Mouse (Mus musculus) embryonic facial prominence, embryonic 13.5 days (tissue): ENCODE results near the gene Sgo2a. TPM values are rescaled to one million over a fixed set of nuclear protein-coding genes. Genes with fewer than 3 reads are reported as not detected.
"Not testable (repeated sequence)": the region's sequence is repeated elsewhere in the genome, so short reads cannot be mapped to it uniquely, and the experiment has no call there.

Experiments used
- ATAC-seq: fragments of 200-750 bp; cut with Nextera tagmentation; 2 replicates; pipeline ENCODE4 v1.8.0; 2017; ENCODE audit warnings: low read depth; ENCODE audit not compliant: insufficient number of reproducible peaks, insufficient read depth, low FRiP score, low TSS enrichment
- H3K27ac ChIP-seq: fragments of 300-500 bp; sonication (generic); 2 replicates; pipeline ENCODE4 v1.5.1; 2015; ENCODE audit warnings: moderate library complexity, mild to moderate bottlenecking, inconsistent platforms
- H3K27me3 ChIP-seq: fragments of 300-500 bp; sonication (generic); 2 replicates; pipeline ENCODE4 v1.6.1; 2015; ENCODE audit warnings: mild to moderate bottlenecking, inconsistent platforms
- H3K36me3 ChIP-seq: fragments of 300-500 bp; sonication (generic); 2 replicates; pipeline ENCODE4 v1.6.1; 2015; ENCODE audit warnings: mild to moderate bottlenecking, inconsistent platforms
- H3K4me1 ChIP-seq: fragments of 300-500 bp; sonication (generic); 2 replicates; pipeline ENCODE4 v1.6.1; 2015; ENCODE audit warnings: inconsistent platforms
- H3K4me2 ChIP-seq: fragments of 300-500 bp; sonication (generic); 2 replicates; pipeline ENCODE4 v1.6.1; 2015; ENCODE audit warnings: moderate library complexity, mild to moderate bottlenecking, inconsistent platforms
- H3K4me3 ChIP-seq: fragments of 300-500 bp; sonication (generic); 2 replicates; pipeline ENCODE4 v1.5.1; 2015; ENCODE audit warnings: mild to moderate bottlenecking, inconsistent platforms
- H3K9ac ChIP-seq: fragments of 300-500 bp; sonication (generic); 2 replicates; pipeline ENCODE4 v1.6.1; 2015; ENCODE audit warnings: mild to moderate bottlenecking, inconsistent platforms
- H3K9me3 ChIP-seq: fragments of 300-500 bp; sonication (generic); 2 replicates; pipeline ENCODE4 v1.6.1; 2016; ENCODE audit warnings: inconsistent platforms
- WGBS: fragments of 180-500 bp; shearing (Covaris S2); methylation state at CpG from one replicate; pipeline ENCODE4 v1.1.7; 2015; ENCODE audit warnings: mixed read lengths; 5-methylcytosine and 5-hydroxymethylcytosine counted together
- polyA plus RNA-seq: library from polyadenylated mRNA; unstranded; fragments of >200 nt; fragmentation: Nextera tagmentation; extraction: Ambion mirVana; gene quantifications from 2 replicates; pipeline ENCODE4 v1.2.1, GENCODE M21; 2015

Sgo2a gene
- polyA plus RNA-seq, 1 experiment from 2014 or later: 20.3 TPM

DNA sequence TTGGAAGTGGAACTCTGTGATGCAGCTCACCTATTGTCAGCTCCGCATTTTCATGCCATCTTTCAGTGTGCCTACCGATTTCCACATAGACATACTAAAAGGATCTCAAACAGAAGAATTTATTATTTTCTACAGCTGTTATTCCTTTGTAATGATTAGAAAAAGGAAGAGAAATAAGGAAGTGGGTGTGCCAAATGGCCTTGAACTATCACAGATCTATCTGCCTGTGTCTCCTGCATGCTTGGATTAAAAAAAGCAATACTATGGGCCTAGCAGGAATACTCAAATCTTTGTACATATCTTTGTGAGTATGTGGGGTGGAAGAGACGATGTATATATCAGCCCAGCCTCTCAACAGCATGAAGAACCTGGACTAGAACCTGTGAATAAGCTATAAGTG lies 18.9 kb upstream of the Sgo2a start:
- Histone ChIP-seq H3K9ac (no peak overlapping the region), H3K27ac (no peak overlapping the region), H3K4me1 (no peaks in the 10 kb centered on the region), H3K36me3 (no peaks in the 10 kb centered on the region), H3K27me3 (no peaks in the 10 kb centered on the region), H3K4me3 (no peak overlapping the region), H3K9me3 (no peaks in the 10 kb centered on the region), H3K4me2 (no peak overlapping the region)
- WGBS: 88% methylated on average over 3 of the region's 3 CpGs
- no peak for ATAC-seq

DNA sequence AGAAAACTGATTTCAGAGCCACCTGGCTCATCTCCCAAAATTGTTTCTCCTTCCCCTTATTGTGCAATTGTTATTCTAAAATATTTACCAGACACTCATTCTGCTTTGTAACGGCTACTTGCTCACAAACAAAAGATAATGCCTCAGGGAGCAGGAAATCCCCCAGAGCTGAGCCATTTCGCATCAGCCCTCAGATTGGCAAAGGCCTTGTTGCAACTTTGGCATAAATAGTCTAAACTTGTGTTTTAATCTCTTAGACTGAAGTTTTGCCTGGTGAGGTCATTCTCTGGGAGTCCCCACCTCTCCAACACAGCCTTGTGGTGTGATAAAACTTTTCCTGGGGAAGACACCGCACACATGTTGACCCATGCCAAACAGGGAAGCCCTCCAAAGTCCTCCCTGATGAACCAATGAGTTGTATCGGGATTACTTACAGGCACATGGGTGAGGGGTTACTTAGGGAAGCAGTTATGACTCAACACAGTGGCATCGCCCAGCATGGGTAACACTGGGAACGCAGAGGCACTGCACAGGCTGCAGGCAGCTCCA lies 6.6 kb upstream of the Sgo2a start:
- H3K27ac ChIP-seq: no peak overlapping the region
- H3K27me3 ChIP-seq: no peaks in the 10 kb centered on the region
- no peaks in the 10 kb centered on the region for H3K4me1 ChIP-seq
- H3K9me3 ChIP-seq: no peaks in the 10 kb centered on the region
- no peak for ATAC-seq
- H3K36me3 ChIP-seq: no peaks in the 10 kb centered on the region
- no peak overlapping the region for H3K4me2 ChIP-seq
- no peak overlapping the region for H3K4me3 ChIP-seq
- H3K9ac ChIP-seq: no peak overlapping the region
- WGBS: 64% methylated on average over 6 of the region's 6 CpGs

DNA sequence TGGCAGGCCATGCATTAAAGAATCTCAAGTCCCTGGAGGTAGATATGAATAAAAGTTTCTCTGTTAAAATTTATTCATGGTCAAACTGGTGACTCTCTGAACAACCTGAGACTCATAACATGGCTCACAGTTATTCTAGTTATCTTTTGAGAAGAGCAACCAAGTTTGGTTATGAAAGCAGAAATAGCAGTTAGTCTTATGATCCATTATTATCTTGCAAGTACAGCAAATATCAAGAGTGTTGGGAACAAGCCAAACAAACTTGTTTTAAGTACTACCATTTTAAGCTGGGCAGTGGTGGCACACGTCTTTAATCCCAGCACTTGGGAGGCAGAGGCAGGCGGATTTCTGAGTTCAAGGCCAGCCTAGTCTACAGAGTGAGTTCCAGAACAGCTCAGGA lies 4.5 kb upstream of the Sgo2a start:
- no peak for ATAC-seq
- no peak overlapping the region for H3K4me3 ChIP-seq
- no peaks in the 10 kb centered on the region for H3K36me3 ChIP-seq
- H3K9me3 ChIP-seq: no peaks in the 10 kb centered on the region
- no peak overlapping the region for H3K9ac ChIP-seq
- WGBS: 83% methylated on average over 2 of the region's 2 CpGs
- no peak overlapping the region for H3K4me2 ChIP-seq
- peaks cover under 1% of the 10 kb centered on the region; the same call in 1 of the 2 replicates for H3K4me1 ChIP-seq
- H3K27me3 ChIP-seq: no peaks in the 10 kb centered on the region
- no peak overlapping the region for H3K27ac ChIP-seq

DNA sequence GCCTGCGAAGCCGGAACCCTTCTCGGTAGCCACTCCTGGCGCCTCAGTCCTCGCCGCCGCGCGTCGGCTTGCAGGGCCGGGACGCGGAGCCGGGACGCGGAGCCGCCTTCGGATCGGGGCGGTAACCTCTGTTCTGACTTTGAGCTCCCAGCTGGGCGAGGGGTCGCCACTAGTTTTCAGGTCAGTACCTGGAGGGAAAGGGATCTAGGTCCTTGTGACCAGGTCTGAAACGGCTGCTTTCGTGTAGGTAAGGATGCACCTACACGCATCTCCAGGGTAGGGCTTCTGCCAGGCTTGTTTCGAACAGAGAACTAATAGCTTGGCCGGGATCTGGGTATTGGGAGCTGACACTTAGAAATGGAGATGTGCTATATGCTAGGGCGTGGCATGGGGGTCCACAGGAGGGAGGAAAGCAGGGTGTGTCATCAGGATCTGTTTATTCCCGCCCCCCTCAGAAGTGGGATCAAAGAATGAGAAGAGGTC lies 403 bp downstream of the Sgo2a start:
- H3K27me3 ChIP-seq: no peaks in the 10 kb centered on the region
- H3K27ac ChIP-seq: peak overlapping the region; percentile 80
- WGBS: under 1% methylated on average over 29 of the region's 29 CpGs
- 0 out of 2 replicates have a peak, but pooled peaks cover 3% of the 10 kb centered on the region for H3K36me3 ChIP-seq
- H3K9ac ChIP-seq: peak overlapping the region; percentile 83
- peak overlapping the region; percentile 96 for H3K4me3 ChIP-seq
- peaks cover 15% of the 10 kb centered on the region for H3K4me1 ChIP-seq
- H3K9me3 ChIP-seq: no peaks in the 10 kb centered on the region
- ATAC-seq: peak; percentile 43; the same call in 1 of the 2 replicates
- peak overlapping the region; percentile 88 for H3K4me2 ChIP-seq

DNA sequence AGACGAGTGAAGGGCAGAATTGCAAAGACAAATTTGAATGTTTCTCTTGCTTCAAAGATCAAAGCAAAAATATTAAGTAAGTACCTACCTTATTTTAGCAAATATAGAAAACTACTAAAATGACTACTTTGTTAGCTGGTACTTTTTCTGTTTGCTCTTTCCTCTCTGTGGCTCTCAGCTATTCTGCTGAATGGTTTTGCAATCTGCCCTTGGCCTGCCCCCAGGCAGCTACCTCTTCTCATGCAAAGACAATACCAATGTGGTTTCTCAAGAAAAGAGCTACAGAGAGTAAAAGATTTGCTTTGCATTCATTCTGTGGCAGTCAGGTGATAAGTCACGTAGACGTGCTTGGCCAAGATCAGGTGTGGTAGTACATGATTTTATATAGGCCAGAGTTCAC lies 2.4 kb downstream of the Sgo2a start:
- Histone ChIP-seq H3K4me1 (peaks cover 15% of the 10 kb centered on the region), H3K36me3 (peaks cover 12% of the 10 kb centered on the region), H3K27ac (no peak overlapping the region), H3K4me2 (no peak overlapping the region), H3K4me3 (no peak overlapping the region), H3K27me3 (no peaks in the 10 kb centered on the region), H3K9ac (no peak overlapping the region), H3K9me3 (no peaks in the 10 kb centered on the region)
- WGBS: 89% methylated on average over 3 of the region's 3 CpGs
- ATAC-seq: no peak

DNA sequence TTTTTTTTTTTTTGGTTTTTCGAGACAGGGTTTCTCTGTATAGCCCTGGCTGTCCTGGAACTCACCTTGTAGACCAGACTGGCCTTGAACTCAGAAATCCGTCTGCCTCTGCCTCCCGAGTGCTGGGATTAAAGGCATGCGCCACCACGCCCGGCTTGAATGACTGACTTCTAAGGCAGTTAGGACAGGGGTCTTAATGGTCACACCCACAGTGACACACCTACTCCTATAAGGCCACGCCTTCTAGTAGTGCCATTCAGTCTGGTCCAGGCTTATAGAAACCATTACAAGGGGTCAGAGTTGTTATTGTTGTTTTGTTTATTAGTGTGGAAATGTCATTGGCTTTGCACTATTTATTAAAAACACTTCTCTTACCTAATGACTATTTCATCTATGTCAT lies 10.6 kb downstream of the Sgo2a start:
- H3K9ac ChIP-seq, H3K4me3 ChIP-seq, H3K4me1 ChIP-seq, H3K27me3 ChIP-seq, H3K9me3 ChIP-seq, ATAC-seq, H3K27ac ChIP-seq, H3K4me2 ChIP-seq: not testable (repeated sequence)
- WGBS: 90% methylated on average over 7 of the region's 7 CpGs
- H3K36me3 ChIP-seq: peaks cover 42% of the 10 kb centered on the region

DNA sequence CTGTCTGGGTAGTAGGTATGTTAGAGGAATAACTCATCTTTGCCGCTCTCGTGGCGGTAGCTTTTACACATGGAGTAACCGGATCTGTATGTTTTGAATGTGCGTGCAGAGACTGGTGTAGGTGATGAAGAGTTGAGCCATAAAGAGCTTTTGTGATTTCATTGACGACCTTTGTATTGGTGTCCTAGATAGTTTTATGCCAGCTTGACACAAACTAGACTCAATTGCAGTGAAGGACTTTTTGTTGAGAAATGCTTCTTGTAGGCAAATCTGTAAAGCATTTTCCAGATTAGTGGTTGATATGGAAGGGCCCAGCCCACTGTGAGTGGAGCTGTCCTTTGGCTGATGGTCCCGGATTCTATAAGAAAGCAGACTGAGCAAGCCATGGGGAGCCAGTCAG lies 23.1 kb downstream of the Sgo2a start, which contains the start of gene Kctd18:
Kctd18 (minus strand) TSS at position 101 of the 400 bp plus-strand sequence.
- Histone ChIP-seq H3K27ac (no peak within 1 kb of the TSS), H3K4me1 (no peaks in the 10 kb centered on the region), H3K4me2 (no peak within 1 kb of the TSS), H3K9me3 (no peaks in the 10 kb centered on the region), H3K9ac (no peak within 1 kb of the TSS), H3K4me3 (no peak within 1 kb of the TSS), H3K36me3 (peaks cover 62% of the 10 kb centered on the region), H3K27me3 (no peaks in the 10 kb centered on the region)
- 97% methylated on average over 7 of the region's 7 CpGs for WGBS
- no peak for ATAC-seq

DNA sequence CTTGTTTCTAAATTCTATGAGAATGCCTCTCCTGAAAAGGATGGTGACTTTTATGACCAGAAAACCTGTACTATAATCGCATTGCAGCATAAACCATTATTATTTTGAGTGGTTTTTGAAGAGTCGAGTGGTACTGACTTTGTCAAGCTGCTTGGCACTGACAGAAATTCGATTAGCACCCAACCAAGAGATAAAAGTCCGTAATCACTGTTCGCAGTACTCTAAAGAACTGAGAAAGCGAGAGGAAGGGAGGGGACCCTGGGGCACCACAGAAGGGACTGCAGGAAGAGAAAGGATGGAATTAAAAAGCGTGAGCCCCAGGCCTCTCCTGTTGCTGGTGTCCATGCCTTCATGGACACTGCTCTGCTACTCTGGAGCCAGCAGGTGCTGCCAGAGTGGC lies 31.9 kb downstream of the Sgo2a start:
- H3K27me3 ChIP-seq: no peaks in the 10 kb centered on the region
- H3K27ac ChIP-seq: no peak overlapping the region
- H3K36me3 ChIP-seq: peaks cover 10% of the 10 kb centered on the region; the same call in 1 of the 2 replicates
- peaks cover 15% of the 10 kb centered on the region for H3K4me1 ChIP-seq
- no peak for ATAC-seq
- H3K4me3 ChIP-seq: no peak overlapping the region
- 83% methylated on average over 7 of the region's 7 CpGs for WGBS
- no peak overlapping the region for H3K9ac ChIP-seq
- H3K4me2 ChIP-seq: no peak overlapping the region
- H3K9me3 ChIP-seq: no peaks in the 10 kb centered on the region

DNA sequence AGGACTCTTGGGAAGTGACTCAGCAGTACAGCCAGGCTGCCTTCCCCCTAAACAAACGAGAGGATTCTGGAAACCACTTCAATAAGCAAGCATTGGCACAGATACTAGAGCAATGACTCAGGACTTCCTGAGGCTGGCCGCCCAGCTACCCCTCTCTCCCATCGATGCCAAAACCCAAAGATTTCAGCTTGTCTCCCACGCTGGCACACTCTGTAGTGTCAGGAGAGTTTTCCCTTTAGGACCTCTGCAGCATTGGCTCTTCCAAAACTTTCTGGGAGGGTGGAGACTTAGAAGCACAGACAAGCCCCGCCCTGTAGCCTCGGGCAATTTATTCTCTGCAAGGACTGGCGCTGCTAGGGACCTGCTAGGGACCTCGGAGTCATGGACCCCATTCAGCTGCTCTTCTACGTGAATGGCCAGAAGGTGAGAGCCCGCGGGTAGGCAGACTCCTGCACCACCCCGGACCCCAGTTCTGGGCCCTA lies 33.9 kb downstream of the Sgo2a start, which contains the start of gene Aox1:
Aox1 (plus strand) TSS at position 296 of the 482 bp plus-strand sequence.
- 9% methylated on average over 12 of the region's 12 CpGs for WGBS
- Histone ChIP-seq H3K4me1 (peaks cover 15% of the 10 kb centered on the region), H3K9me3 (no peaks in the 10 kb centered on the region), H3K27ac (no peak within 1 kb of the TSS), H3K36me3 (0 out of 2 replicates have a peak, but pooled peaks cover 2% of the 10 kb centered on the region), H3K27me3 (no peaks in the 10 kb centered on the region), H3K4me3 (peak within 1 kb of the TSS; percentile 33), H3K9ac (peak within 1 kb of the TSS; percentile 62), H3K4me2 (peak within 1 kb of the TSS; percentile 60)
- ATAC-seq: peak; percentile 48; the same call in 1 of the 2 replicates

DNA sequence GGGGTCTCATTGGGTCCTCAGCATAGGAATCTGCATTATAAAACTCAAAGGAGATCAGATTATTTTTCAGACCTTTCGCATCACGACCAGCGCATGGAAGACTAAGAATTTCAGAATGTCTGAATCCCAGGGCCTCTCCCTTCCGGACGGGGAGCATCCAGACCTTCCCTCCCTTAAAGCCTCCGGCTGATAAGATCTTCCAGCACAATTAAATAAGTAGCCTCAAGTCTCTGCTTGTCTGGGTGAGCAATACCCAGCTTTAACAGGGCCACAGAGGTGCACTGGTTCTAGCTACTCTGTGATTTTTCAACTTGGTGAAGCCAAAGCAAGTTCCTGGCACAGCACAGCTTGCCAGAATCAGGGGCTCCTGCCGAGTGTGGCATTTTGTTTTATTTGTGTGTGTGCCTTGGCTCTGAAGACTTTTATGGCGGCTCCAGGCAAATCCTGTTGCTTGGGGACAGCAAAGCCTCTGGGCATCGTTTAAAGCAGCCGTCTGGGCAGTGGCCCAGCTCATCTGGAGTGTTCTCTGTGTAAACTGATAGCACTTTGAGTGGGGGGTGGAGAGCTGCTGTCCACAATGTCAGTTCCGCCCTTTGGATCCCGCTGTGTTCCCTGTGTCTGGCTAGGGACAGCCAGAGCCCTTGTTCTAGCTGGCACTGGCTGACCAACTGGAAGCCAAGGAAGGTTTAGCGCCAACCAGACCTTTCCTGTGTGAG lies 34.5 kb downstream of the Sgo2a start:
- Histone ChIP-seq H3K27ac (no peak overlapping the region), H3K36me3 (0 out of 2 replicates have a peak, but pooled peaks cover 2% of the 10 kb centered on the region), H3K4me1 (peaks cover 15% of the 10 kb centered on the region), H3K27me3 (no peaks in the 10 kb centered on the region), H3K9ac (peak overlapping the region; percentile 62; the same call in 1 of the 2 replicates), H3K9me3 (no peaks in the 10 kb centered on the region), H3K4me3 (peak overlapping the region; percentile 33), H3K4me2 (peak overlapping the region; percentile 60)
- no peak for ATAC-seq
- 20% methylated on average over 13 of the region's 13 CpGs for WGBS

DNA sequence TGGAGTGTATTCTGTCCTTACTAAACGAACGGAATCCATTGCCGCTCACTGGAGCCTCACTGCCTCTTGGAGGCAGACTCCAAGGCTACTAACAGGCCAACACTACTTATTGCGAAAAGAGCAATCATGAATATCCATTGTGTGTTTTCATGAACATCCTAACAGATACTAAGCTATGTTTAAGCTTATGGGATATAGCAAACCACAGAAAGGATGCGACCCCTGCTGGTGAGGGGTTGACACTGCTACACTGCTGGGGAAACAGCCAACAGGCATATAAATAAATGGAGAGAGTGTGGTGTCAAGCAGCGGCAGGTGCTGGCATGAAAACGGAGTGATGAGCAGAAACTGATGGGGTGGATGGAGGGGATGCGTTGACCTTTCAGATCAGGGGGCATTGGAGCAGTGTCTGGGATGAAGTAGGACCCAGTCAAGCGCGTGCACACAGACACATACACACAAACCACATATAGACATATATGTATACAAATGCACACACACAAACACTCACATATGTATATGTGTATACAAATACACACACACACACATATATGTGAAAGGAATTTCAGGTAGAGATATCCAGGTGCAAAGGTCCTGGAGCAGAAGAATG lies 35.5 kb downstream of the Sgo2a start:
- Histone ChIP-seq H3K27me3 (no peaks in the 10 kb centered on the region), H3K9me3 (no peaks in the 10 kb centered on the region), H3K4me1 (peaks cover 15% of the 10 kb centered on the region), H3K4me2 (no peak overlapping the region), H3K27ac (no peak overlapping the region), H3K36me3 (no peaks in the 10 kb centered on the region), H3K9ac (no peak overlapping the region), H3K4me3 (no peak overlapping the region)
- ATAC-seq: no peak
- WGBS: 63% methylated on average over 10 of the region's 10 CpGs
